Mouse (Mus musculus): ENCODE measurements around the gene Ftcd.

The Ftcd gene

DNA sequence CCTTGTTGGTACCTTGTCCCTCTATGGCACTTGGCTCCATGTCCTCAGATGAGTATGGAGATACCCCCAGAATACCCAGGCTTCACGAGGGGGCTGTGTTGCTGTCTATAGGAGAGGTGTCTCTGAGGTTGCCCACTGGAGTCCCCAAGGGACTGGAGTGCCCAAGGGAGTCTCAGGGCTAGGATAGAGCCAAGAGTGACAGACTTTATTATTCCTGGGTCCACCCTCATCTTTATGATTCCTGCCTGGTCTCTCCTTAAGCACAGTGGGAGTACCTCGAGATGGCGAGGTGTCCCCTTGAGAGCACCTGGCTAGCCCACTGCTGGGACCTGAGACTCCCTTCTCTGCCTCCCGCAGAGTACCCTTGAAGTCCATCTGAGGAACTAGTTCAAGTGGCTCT, 47.0 kb downstream of the Ftcd start:
- no peak for DNase-seq

DNA sequence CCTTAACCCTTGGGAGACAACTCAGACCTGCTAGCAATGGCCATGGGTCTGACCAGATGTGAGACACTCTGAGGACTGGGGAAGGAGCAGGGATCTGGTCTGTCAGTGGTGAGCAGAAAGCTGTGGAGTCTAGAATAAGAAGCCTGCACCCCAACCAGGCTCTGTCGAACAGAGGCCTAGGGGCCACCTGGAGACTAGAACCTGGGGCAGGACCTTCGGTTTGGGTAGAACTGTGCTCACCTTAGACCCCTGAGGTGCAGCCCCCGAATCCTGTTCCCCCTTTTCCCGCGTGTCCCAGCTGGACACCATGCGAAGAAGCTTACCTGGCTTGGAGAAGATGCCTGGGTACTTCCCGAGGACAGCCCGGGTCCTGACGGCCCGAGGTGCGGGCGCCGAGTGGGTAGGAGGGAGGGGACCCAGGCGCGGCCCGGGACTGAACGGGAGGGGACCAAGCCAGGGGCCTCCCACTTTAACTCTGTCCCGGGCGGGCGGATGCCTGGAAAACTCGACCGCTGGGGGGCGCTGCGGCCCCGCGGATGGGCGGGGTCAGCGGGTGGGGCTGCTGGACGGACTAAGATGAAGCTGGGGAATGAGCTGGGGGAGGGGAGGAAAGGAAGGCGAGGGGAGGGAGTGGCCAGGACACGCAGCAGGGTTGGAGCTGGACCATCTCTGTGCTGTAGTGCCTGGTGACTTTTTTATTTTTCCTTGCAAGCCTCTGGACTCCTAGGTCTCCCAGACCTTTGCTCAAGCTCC, 47.7 kb downstream of the Ftcd start, which contains the start of gene Col6a2:
Gene Col6a2 (minus strand): TSS at position 703 of the 753 bp plus-strand sequence.
- peak; percentile 74 for DNase-seq

DNA sequence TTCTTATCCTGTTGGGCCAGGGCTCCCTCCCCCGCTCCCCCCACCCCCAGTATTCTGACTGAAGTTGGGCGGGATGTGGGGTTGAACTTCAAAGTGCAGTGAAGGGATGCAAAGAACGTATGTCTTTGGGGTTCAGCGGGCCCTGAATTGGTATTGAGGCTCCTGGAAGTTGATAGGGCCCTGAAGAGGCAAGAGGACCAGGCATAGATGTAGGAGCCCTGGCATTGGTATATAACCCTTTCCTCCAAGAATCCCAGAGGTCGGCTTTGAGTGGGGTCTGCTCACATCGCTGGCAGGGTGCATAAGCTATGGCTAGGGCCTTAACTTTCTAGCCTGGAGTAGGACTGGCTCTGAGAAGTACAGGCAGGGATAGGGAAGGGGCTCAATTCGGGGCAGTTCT, 48.3 kb downstream of the Ftcd start:
- DNase-seq, result no peak

DNA sequence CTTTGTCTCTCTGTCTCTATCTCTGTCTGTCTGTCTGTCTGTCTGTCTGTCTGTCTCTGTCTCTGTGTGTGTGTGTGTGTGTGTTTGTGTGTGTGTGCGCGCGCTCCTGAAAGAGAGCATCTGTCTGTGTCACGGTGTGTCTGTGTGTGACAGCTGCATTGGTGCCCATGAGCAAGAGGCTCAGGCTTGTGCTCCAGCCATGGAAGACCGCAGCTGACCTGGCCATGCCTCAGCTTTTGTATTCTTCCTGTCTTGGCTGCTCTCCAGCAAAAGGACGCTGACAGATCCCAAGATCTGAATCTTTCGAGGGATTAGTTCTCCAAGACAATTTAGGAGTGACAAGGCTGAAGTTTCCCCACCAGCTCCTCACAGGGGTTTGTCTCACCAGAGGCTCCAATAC, 49.5 kb downstream of the Ftcd start:
- DNase-seq, result no peak

DNA sequence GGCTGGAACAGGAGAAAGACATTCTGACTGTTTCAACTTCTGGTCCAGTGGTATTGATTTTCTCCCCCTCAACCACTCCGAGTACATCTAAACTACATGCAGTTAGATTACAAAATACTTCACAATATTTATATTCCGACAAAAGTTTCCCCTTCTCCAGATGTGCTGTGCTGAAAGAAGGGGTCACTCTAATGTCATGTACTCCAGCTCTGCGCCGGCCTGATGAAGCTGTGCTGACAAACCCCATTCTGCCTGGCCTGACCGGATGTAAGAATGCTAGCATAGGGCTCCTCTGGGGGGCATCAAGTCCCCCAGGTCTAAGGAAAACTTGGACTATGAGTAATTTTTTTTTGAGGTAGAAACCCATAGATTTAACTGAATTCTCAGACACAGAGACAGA, 52.3 kb downstream of the Ftcd start:
- DNase-seq, result no peak

DNA sequence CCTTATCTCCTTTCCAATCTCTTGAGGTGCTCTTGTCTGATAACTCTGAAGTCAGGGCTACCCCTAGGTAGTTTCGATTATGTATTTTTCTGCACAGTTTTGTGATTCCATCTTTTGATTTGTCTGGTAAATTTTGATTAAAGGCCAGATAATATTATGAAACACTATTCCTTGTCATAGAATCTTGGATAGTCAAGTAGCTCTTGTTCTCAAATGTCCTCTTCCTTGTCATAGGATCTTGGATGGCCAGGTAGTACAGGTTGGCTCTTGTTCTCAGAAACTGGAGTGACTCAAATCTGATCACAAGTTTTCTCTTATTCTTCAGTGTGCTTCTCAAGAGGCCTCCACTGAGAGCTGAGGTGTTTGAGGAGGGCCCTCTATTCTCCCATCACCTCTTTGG, 55.2 kb downstream of the Ftcd start:
- no peak for DNase-seq

DNA sequence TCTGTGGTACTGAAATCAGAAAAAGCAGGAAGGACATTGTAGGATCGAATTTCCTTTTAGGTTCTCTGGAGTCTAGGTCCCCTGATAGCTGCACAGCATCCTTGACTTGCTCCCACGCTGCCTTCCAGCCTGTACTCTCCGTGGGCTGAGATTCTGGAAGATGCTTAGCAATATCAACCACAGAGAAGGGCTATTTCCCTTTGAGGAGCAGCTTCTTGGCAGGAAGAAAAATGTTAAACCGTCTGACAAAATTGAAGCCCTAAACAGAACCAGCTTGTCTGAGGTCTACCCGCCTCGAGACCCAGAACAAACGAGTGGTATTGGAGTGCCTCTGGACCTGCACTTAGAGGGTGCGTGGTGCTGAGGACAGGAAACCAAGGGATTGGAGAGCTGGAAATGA, 57.2 kb downstream of the Ftcd start:
- DNase-seq, result peak; percentile 69

DNA sequence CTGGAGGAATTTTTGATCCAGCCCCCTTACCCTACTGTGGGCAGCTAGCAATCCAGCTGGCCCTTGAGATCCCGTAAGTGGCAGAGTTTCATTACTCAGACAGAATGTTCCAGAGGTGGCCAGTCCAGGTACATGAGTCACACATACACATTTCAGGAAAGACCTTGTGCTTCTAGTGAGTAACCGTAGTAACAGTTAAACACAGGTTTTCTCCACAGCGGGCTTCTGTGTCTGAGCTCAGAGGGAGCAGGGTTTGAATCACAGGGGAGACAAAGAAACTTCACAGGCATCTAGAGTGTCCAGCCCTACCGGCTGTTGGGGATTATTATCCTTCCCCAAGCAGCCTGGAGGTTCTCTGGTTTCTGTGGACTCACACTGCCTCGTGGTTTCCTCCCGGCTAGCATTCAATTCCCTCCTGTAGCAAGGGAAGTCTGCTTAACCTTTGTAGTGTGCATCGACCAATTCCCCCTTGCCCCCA, 58.7 kb downstream of the Ftcd start:
- no peak for DNase-seq

DNA sequence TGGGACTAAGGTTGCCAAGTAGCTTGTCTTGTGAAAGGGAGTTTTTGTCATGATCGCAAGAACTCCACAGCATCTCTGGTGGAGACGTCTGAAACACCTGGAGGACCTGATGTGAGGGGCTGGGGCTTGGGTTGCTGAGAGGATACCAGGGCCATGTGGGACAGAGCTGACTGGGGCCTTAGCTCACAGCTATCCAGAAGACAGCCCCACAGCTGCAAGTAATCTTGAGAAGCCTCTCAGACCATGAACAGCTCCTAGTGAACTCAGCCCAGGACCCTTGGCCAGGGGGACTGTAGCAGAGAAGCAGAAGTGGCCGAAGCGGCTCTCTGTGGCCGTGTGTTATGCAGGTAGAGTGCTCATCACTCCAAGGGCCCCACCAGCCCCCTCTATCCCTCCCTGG, 59.1 kb downstream of the Ftcd start:
- DNase-seq, result no peak

DNA sequence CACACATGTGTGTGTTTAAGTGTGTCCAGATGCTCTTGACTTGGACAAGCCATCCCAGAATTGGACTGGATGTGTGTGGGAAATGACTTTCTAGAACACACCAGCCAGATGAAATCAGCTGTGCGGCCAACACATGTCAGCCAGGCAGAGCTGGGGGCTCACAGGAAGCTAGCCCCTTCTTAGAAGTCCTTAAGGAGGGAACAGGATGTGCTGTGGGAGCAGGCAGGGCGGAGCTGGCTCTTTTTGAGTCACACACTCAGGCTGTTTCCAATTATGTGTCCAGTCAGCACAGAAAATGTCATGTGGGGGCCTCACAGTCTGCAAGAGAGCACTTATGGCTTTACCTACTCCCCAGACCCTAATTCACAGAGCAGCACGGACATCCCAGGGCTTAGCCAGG, 60.6 kb downstream of the Ftcd start:
- DNase-seq, result no peak

DNA sequence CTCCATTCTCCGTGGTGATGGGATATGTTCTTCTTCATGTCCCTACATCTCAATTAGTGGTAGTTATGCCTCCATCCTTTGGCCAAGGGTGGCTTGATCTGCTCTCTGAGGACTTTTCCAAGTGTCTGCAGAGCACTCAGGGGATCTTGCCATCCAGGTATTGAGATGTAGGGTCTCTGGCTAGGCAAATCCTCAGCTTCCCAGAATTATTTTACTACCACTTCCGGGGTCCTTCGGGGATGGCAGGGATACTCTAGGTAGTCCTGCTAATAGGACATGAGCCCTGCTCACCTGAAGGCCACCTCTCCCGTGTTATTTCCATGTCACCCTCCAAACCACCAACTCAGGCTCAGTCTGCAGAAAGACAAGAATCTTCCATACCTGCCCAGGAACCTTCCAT, 61.2 kb downstream of the Ftcd start:
- DNase-seq, result no peak
